Mouse (Mus musculus): ENCODE results near the gene Man1c1. TPM values are rescaled to one million over a fixed set of nuclear protein-coding genes. Genes with fewer than 3 reads are reported as not detected.

The Man1c1 gene
- polyA plus RNA-seq, 1 experiment from 2014 or later = 1.2 TPM

DNA sequence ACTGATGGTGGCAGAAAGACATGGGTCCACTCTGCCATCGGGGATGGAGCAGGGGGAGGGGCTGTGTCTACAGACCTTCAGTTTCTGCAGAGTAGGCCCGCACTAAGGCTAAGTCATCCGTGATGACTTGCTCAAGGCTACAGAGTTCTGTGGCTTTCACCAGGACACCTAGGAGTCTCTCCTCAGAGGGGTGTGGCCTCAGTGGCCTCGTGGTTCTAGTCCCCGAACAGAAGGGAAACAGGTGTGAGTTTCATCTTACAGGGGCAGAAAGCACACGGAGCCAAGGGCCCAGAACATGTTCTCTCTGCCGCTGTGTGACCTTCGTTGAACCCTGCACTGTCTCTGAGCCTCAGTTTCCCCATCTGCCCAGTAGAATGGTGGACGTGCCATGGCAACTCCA is 115.8 kb downstream of the Man1c1 start:
- H3K4me1 ChIP-seq (replicated peaks) = peaks cover 15% of the 10 kb centered on the region; the same call in 1 of the 2 replicates
- H3K36me3 ChIP-seq = peaks cover 3% of the 10 kb centered on the region; the same call in 1 of the 2 replicates
- no peak overlapping the region for H3K9ac ChIP-seq
- no peaks in the 10 kb centered on the region for H3K27me3 ChIP-seq
- no peaks in the 10 kb centered on the region for H3K9me3 ChIP-seq (replicated peaks)
- DNase-seq = no peak
- no peak for ATAC-seq (ENCODE audit: low read depth)
- H3K4me2 ChIP-seq = no peak overlapping the region
- 69% methylated on average over 9 of the region's 9 CpGs for WGBS (ENCODE audit: insufficient replicate concordance)
- no peak overlapping the region for H3K4me3 ChIP-seq (replicated peaks)
- no peak overlapping the region for H3K27ac ChIP-seq

DNA sequence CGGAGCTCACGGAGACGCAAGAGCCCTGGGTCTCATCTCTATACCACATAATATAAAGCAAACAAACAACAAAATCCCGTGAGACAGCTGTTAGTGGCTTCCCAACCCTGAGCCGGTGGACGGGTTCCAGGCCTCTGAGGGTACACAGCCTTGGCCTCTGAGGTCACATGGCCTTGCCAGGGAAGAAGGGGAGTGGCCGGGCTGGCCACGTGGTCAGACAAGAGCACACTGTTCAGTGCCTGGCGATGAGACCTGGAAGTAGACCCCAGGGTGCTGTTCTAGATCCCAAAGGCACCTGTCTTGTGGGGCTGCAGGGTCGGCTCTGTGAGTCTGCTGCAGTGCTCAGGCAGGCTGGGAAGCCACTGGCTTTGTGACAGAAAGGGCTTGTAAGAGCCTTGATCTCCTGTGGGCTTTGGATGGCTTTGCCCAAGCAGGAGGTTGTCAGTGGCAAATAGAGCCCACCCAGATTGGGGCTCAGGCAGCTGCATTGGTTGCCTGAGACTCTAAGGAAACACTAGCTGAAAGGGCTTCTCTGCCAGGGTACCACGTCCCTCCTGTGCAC is 116.4 kb downstream of the Man1c1 start:
- H3K36me3 ChIP-seq = peaks cover 3% of the 10 kb centered on the region; the same call in 1 of the 2 replicates
- DNase-seq = no peak
- peaks cover 15% of the 10 kb centered on the region; the same call in 1 of the 2 replicates for H3K4me1 ChIP-seq (replicated peaks)

DNA sequence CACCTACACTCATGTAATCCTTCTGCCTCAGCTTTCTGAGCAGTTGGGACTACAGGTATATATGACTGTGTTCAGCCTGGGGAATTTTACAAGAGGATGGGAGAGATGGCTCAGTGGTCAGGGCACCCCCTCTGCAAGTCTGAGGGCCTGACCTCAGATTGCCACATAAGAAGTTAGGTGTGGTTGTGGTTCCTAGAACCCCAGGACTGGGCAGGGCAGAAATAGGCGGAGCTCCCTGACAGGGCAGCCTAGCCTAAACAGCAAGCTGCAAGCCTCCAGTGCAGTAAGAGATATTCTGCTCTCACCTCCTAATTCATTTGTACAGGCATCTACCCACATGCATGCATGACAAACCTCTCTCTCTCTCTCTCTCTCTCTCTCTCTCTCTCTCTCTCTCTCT is 117.5 kb downstream of the Man1c1 start:
- ATAC-seq (ENCODE audit: low read depth) (no peak), DNase-seq (no peak)
- Histone ChIP-seq H3K9me3 (replicated peaks) (no peaks in the 10 kb centered on the region), H3K4me2 (no peak overlapping the region), H3K4me1 (replicated peaks) (peaks cover 15% of the 10 kb centered on the region; the same call in 1 of the 2 replicates), H3K36me3 (peaks cover 3% of the 10 kb centered on the region; the same call in 1 of the 2 replicates), H3K9ac (no peak overlapping the region), H3K4me3 (replicated peaks) (no peak overlapping the region), H3K27me3 (no peaks in the 10 kb centered on the region), H3K27ac (no peak overlapping the region)
- WGBS (ENCODE audit: insufficient replicate concordance) = 20% methylated on average over 1 of the region's 1 CpGs

More for the DNA sequence above, 116.4 kb downstream of the Man1c1 start:
- no peak for ATAC-seq (ENCODE audit: low read depth)
- 56% methylated on average over 11 of the region's 11 CpGs for WGBS (ENCODE audit: insufficient replicate concordance)
- Histone ChIP-seq H3K9me3 (replicated peaks) (no peaks in the 10 kb centered on the region), H3K4me2 (no peak overlapping the region), H3K4me3 (replicated peaks) (no peak overlapping the region), H3K27me3 (no peaks in the 10 kb centered on the region), H3K9ac (no peak overlapping the region), H3K27ac (no peak overlapping the region)

DNA sequence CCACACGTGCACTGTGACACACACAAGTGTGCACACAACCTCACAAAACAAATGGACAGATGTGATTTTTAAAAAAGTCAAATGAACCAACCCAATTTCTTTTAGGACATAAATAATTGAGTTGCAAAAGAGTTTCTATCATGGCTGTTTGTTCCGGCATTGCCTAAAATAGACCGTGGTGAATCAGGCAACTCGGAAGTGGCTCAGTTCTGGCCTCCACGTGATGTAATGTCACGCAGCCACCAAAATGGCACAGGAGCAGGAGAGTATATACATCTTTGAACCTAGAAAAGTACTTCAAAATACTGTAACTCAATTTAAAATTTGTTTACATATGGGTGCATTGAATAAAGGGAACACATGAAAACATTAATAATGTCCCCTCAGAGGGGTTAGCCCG is 118.0 kb downstream of the Man1c1 start:
- Histone ChIP-seq H3K4me3 (replicated peaks) (no peak overlapping the region), H3K27ac (no peak overlapping the region), H3K4me1 (replicated peaks) (peaks cover 15% of the 10 kb centered on the region; the same call in 1 of the 2 replicates), H3K4me2 (no peak overlapping the region), H3K9ac (no peak overlapping the region), H3K36me3 (peaks cover 3% of the 10 kb centered on the region; the same call in 1 of the 2 replicates), H3K27me3 (no peaks in the 10 kb centered on the region), H3K9me3 (replicated peaks) (no peaks in the 10 kb centered on the region)
- 74% methylated on average over 7 of the region's 7 CpGs for WGBS (ENCODE audit: insufficient replicate concordance)
- ATAC-seq (ENCODE audit: low read depth) (no peak), DNase-seq (no peak)

DNA sequence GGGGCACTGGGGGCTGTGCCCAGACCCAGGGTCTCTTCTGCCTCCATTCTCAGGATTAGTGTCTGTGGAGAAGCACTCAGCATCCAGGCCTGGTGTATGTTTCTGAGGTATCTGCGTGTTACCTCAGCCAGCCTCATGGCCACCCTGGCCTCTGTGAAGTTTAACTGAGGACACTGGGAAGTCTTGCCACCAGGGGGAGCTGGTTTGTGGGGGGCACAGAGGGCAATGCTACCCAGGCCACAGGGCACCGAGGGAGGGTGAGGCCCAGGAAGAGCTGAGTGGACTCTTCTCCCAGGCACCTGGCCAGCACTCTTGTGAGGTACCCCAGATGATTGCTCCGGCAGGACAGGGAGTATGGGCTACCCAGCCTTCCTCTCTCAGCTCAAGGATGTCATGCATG is 120.6 kb downstream of the Man1c1 start:
- Histone ChIP-seq H3K27ac (no peak overlapping the region), H3K9me3 (replicated peaks) (no peaks in the 10 kb centered on the region), H3K4me3 (replicated peaks) (no peak overlapping the region), H3K9ac (no peak overlapping the region), H3K4me1 (replicated peaks) (peaks cover 30% of the 10 kb centered on the region), H3K36me3 (peaks cover 2% of the 10 kb centered on the region; the same call in 1 of the 2 replicates), H3K27me3 (no peaks in the 10 kb centered on the region), H3K4me2 (no peak overlapping the region)
- ATAC-seq (ENCODE audit: low read depth) (no peak), DNase-seq (no peak)
- WGBS (ENCODE audit: insufficient replicate concordance) = 45% methylated on average over 3 of the region's 3 CpGs

DNA sequence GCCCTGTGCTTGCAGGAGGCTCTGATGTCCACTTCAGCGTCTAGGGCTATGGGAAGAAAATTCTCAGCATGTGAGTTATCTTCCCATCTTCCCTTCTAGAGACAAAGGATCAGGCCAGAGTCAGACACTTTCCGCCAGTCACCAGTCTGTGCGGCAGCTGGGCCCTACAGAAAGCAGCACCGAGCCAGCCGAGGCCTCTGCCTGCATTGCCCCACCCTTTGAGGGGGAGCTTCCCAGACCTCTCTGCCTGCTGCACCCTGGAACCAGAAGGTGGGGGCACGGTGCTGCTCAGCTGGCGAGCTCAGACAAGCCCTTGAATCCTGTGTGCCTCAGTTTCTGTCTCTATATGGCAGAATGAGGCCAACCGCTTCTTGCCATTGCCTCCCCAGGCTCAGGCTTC is 122.7 kb downstream of the Man1c1 start:
- H3K27ac ChIP-seq = no peak overlapping the region
- H3K4me3 ChIP-seq (replicated peaks) = no peak overlapping the region
- H3K9ac ChIP-seq = no peak overlapping the region
- WGBS (ENCODE audit: insufficient replicate concordance) = 57% methylated on average over 8 of the region's 8 CpGs
- H3K27me3 ChIP-seq = no peaks in the 10 kb centered on the region
- no peaks in the 10 kb centered on the region for H3K9me3 ChIP-seq (replicated peaks)
- H3K36me3 ChIP-seq = no peaks in the 10 kb centered on the region
- peaks cover 15% of the 10 kb centered on the region for H3K4me1 ChIP-seq (replicated peaks)
- DNase-seq (no peak), ATAC-seq (ENCODE audit: low read depth) (no peak)
- H3K4me2 ChIP-seq = no peak overlapping the region

DNA sequence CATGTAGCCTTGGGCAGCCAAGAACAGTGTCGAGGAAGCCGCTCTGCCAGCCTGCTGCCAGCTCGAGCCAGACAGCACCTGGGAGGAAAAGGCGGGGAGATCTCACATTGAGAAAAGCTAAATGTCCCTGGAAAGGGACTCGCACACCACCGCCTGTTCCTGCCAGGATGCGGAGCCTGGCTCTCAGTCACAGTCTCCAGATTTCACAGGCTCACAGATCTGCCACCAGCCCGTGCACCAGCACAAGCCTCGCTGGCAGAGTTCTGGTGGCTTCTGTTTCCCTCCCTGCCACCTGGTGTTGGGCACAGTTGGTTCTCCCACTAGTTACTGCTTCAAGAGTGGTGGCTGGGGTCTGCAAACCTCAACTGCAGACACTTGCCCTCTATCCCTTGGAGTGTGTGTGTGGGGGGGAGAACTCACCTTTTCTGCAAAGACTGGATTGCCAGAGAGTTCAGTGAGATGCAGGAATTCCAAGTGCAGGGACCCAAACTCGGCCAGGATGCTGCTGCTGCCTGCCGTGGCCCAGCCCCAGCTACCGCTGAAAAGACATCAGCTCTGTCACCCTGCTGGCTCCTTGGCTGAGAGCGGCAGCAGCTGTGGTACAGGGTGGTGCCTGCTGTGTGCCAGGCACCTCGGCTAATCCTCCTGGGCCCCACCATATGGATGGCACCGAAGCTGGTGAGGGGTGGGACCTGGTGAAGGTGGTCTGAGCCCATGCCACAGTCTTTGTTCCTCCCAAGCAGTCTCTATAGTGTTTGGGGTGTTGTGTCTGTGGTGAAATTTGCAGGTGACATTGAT is 123.5 kb downstream of the Man1c1 start:
- no peak overlapping the region for H3K9ac ChIP-seq
- no peaks in the 10 kb centered on the region for H3K27me3 ChIP-seq
- H3K27ac ChIP-seq = no peak overlapping the region
- H3K4me1 ChIP-seq (replicated peaks) = peaks cover 15% of the 10 kb centered on the region
- H3K4me2 ChIP-seq = no peak overlapping the region
- H3K9me3 ChIP-seq (replicated peaks) = no peaks in the 10 kb centered on the region
- no peak overlapping the region for H3K4me3 ChIP-seq (replicated peaks)
- 69% methylated on average over 15 of the region's 15 CpGs for WGBS (ENCODE audit: insufficient replicate concordance)
- ATAC-seq (ENCODE audit: low read depth) = no peak
- H3K36me3 ChIP-seq = no peaks in the 10 kb centered on the region
- DNase-seq = no peak

DNA sequence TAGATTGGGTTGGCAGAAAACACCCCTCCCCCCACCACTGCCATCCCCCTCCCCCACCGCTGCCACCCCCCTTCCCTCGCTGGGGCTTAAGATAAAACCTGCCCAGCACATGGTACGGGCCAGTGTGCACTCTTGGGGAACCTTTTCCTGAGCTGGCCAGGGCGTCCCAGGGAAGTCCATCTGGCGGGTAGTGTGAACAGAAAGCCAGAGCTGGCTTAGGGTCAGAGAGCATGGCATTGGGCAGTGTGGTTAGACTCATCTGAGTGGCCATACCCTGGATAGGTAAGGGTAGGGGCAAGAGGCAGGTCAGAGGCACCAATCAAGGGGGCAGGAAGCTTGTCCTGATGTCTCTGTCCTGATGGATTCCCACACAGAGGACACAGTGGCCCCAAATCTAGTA is 124.5 kb downstream of the Man1c1 start:
- Histone ChIP-seq H3K9me3 (replicated peaks) (no peaks in the 10 kb centered on the region), H3K4me1 (replicated peaks) (peaks cover 15% of the 10 kb centered on the region), H3K9ac (no peak overlapping the region), H3K4me2 (peak overlapping the region; percentile 12; the same call in 1 of the 2 replicates), H3K27me3 (no peaks in the 10 kb centered on the region), H3K27ac (no peak overlapping the region), H3K4me3 (replicated peaks) (no peak overlapping the region), H3K36me3 (peaks cover 6% of the 10 kb centered on the region; the same call in 1 of the 2 replicates)
- ATAC-seq (ENCODE audit: low read depth) = no peak
- 13% methylated on average over 5 of the region's 5 CpGs for WGBS (ENCODE audit: insufficient replicate concordance)
- no peak for DNase-seq

DNA sequence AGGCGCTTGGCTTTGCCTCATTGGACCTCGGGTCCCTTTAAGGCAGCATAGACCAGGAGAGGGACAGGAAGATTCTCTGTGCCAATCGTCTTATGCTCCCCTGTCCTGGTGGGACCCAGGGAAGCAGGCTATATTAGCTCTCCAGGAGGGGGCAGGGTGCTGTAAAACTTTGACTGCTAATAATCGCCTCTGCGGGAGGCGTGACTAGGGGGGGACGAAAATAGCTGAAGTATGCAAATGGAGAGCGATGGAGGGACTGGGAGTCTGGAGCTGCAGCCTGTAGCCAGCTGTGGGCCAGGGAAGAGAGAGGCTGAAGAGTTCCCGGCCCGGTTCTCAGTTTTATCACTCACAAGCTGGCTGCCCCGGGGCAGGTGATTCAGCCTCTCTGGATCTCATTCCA is 124.9 kb downstream of the Man1c1 start:
- DNase-seq (no peak), ATAC-seq (ENCODE audit: low read depth) (no peak)
- Histone ChIP-seq H3K4me1 (replicated peaks) (peaks cover 15% of the 10 kb centered on the region), H3K9ac (no peak overlapping the region), H3K4me2 (peak overlapping the region; percentile 12; the same call in 1 of the 2 replicates), H3K27me3 (no peaks in the 10 kb centered on the region), H3K27ac (no peak overlapping the region), H3K4me3 (replicated peaks) (no peak overlapping the region), H3K9me3 (replicated peaks) (no peaks in the 10 kb centered on the region), H3K36me3 (peaks cover 6% of the 10 kb centered on the region; the same call in 1 of the 2 replicates)
- 18% methylated on average over 11 of the region's 11 CpGs for WGBS (ENCODE audit: insufficient replicate concordance)

DNA sequence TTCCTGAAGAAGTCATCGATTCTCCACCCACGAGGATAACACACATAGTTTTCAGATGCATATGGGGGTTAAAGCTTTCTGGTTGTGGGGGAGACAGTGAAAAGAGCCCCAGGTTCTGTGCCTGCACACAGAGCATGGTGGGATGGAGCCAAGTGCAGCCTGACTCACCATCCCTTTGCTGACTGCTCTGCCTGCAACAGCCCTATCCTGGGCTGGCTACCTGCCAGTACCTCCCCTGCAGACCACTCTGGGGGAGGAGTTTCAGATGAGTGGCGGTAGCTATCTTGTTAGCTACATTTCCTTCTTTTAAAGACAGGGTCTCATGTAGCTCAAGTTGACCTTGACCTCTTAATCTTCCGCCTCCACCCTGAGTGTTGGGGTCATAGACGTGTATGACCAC is 125.7 kb downstream of the Man1c1 start:
- Histone ChIP-seq H3K9me3 (replicated peaks) (no peaks in the 10 kb centered on the region), H3K4me1 (replicated peaks) (peaks cover 15% of the 10 kb centered on the region), H3K4me3 (replicated peaks) (no peak overlapping the region), H3K27ac (no peak overlapping the region), H3K4me2 (no peak overlapping the region), H3K36me3 (peaks cover 6% of the 10 kb centered on the region; the same call in 1 of the 2 replicates), H3K9ac (no peak overlapping the region), H3K27me3 (no peaks in the 10 kb centered on the region)
- ATAC-seq (ENCODE audit: low read depth) (no peak), DNase-seq (no peak)
- WGBS (ENCODE audit: insufficient replicate concordance) = 53% methylated on average over 5 of the region's 5 CpGs

DNA sequence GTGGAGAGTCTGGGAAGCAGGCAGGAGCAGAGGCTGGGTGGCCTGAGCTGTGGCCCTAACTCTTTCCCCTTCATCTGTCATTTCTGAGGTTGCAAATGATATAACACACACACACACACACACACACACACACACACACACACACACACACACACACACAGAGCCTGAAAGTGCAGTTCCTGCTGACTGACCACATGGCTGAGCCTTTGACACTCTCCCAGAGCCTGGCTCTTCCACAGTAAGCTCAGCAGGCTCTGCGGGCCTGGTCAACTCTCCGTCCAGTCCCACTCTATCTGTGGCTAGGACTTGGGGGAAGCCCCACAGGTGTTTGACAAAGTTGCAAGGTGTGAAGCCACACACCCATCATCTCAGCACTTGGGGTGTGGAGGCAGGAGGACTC is 126.8 kb downstream of the Man1c1 start:
- Histone ChIP-seq H3K27me3 (no peaks in the 10 kb centered on the region), H3K36me3 (peaks cover 6% of the 10 kb centered on the region; the same call in 1 of the 2 replicates), H3K9ac (no peak overlapping the region), H3K4me3 (replicated peaks) (no peak overlapping the region), H3K4me2 (no peak overlapping the region), H3K4me1 (replicated peaks) (peaks cover 15% of the 10 kb centered on the region), H3K27ac (no peak overlapping the region), H3K9me3 (replicated peaks) (no peaks in the 10 kb centered on the region)
- no peak for ATAC-seq (ENCODE audit: low read depth)
- DNase-seq = no peak
- WGBS (ENCODE audit: insufficient replicate concordance) = 69% methylated on average over 2 of the region's 2 CpGs

Data from liver, embryonic 13.5 days (tissue).